Mouse (Mus musculus) 3134 (cell line): Measurements from ENCODE around the gene Mybphl.
A peak's percentile ranks its signal among the peaks of the same experiment; 100 is the strongest.

Experiments used
- DNase-seq: peaks from one replicate; pipeline ENCODE4 v3.0.0-alpha.2; 2011; ENCODE audit warnings: low spot score; ENCODE audit not compliant: insufficient read length; ENCODE audit errors: extremely low read depth

Mybphl gene

GRCm38 (mm10) chr3:108368721-108369120, 4.0 kb downstream of the Mybphl start:
- DNase-seq, result no peak

- DNase-seq, result no peak
These were observed 7.6 kb downstream of the Mybphl start for GRCm38 (mm10) chr3:108372274-108372673.

- DNase-seq, result no peak
These were observed 8.0 kb downstream of the Mybphl start for GRCm38 (mm10) chr3:108372691-108373090.

- no peak for DNase-seq
These were observed 14.4 kb downstream of the Mybphl start for GRCm38 (mm10) chr3:108378875-108379663.

- DNase-seq, result no peak
These were observed 16.0 kb downstream of the Mybphl start for GRCm38 (mm10) chr3:108380695-108381094.

- no peak for DNase-seq
These were observed 17.5 kb downstream of the Mybphl start for GRCm38 (mm10) chr3:108381945-108382875.

- peak; percentile 86 for DNase-seq
These were observed 19.0 kb downstream of the Mybphl start, which contains the start of gene Psrc1 for GRCm38 (mm10) chr3:108383485-108384354. TSS of gene Psrc1 (plus strand) at chr3:108383839.

- DNase-seq, result no peak
These were observed 19.7 kb downstream of the Mybphl start for GRCm38 (mm10) chr3:108384425-108384824.

GRCm38 (mm10) chr3:108386186-108386585, 21.5 kb downstream of the Mybphl start:
- DNase-seq, result no peak

- DNase-seq, result peak; percentile 76
These were observed 24.4 kb downstream of the Mybphl start for GRCm38 (mm10) chr3:108389111-108389545.

- no peak for DNase-seq
These were observed 27.6 kb downstream of the Mybphl start for GRCm38 (mm10) chr3:108392299-108392698.

GRCm38 (mm10) chr3:108392793-108393192, 28.1 kb downstream of the Mybphl start:
- DNase-seq, result no peak

- DNase-seq, result no peak
These were observed 33.6 kb downstream of the Mybphl start for GRCm38 (mm10) chr3:108398281-108398680.

- DNase-seq, result no peak
These were observed 35.7 kb downstream of the Mybphl start for GRCm38 (mm10) chr3:108400442-108400841.

GRCm38 (mm10) chr3:108401692-108402527, 37.2 kb downstream of the Mybphl start:
- peak; percentile 93 for DNase-seq

GRCm38 (mm10) chr3:108402528-108402920, 37.8 kb downstream of the Mybphl start:
- DNase-seq, result no peak

- DNase-seq, result no peak
These were observed 41.0 kb downstream of the Mybphl start for GRCm38 (mm10) chr3:108405536-108406305.

GRCm38 (mm10) chr3:108406306-108406885, 41.7 kb downstream of the Mybphl start:
- DNase-seq, result no peak
